Mouse (Mus musculus): ENCODE data around the gene Nin.

- TF ChIP-seq POLR2A (IDR thresholded peaks at IDR 0.05; ENCODE audit: borderline replicate concordance, extremely low read depth, low read depth, low read length) (no peak), CTCF (IDR thresholded peaks at IDR 0.05; ENCODE audit: insufficient read depth, low read length) (no peak)
Measured at GRCm38 (mm10) chr12:70102426-70102825, 11.1 kb downstream of the Nin start.
